Mouse (Mus musculus): Measurements from ENCODE around the gene Gins2.
A peak's percentile ranks its signal among the peaks of the same experiment; 100 is the strongest.

Gene Gins2

DNA sequence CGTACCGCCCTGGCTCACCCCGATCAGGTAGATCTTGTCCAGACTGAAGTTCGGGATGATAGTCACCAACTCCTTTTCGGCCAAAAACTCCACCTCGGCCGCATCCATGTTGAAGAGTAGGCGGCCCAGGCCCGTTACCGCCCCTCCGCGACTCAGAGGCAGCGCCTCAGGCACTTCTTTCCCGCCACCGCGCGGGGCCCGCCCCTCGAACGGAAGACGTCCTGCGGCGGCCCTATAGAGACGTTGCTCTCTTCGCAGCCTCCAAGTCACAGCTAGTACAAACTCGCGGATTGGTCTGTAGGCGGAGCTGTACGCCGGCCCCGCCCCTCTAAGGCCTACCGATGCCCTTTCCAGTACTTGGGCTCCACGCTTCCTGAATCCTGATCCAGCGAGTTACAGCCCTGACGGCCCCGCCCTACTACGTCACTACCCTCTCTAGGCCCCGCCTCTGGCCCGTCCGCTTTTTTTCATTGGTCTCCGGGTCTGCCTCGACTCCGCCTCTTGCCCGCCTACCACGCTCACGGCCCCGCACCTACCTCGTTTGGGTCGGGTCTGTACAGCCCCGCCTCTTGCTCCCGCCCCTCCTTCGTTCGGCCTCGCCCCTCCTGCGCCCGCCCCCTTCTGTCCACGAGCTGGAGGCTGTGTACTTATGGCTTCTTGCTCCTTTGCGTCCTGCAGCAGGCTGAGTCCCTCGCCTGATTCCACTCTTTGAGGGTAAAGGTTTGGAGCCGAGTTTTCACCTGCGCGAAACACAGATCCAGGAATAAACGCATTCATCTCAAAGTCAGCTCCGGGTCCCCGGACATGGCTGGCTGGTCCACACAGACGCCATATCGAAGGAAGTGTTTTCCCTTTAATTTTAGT, at the start of gene Gins2:
Gins2 (minus strand) TSS at position 397 of the 864 bp plus-strand sequence.
- DNase-seq, result peak; percentile 100

DNA sequence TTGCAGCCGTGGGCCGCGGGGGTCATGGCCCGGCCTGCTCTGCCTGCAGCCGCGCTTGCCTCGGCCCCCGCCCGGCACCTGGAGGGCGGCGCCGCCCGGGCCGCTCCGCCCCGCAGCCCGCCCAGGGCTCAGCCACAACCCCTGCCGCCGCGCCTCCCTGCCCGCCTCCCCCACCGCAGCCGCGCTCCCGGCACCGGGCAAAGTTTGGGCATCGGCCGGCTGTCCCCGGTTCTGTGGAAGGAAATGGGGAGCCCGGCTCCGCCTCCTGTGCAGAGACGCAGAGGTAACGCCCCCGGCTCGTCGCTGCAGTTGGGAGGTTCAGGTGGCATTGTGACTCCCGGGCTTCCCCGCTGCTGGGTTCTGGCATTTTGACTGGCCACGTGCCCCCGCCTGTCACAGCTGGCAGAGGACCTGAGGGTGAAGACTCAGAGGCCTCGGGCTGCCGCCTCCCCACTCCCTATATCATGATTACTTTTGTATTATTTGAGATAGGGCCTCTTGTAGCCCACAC, 45.3 kb upstream of the Gins2 start:
- no peak for DNase-seq

DNA sequence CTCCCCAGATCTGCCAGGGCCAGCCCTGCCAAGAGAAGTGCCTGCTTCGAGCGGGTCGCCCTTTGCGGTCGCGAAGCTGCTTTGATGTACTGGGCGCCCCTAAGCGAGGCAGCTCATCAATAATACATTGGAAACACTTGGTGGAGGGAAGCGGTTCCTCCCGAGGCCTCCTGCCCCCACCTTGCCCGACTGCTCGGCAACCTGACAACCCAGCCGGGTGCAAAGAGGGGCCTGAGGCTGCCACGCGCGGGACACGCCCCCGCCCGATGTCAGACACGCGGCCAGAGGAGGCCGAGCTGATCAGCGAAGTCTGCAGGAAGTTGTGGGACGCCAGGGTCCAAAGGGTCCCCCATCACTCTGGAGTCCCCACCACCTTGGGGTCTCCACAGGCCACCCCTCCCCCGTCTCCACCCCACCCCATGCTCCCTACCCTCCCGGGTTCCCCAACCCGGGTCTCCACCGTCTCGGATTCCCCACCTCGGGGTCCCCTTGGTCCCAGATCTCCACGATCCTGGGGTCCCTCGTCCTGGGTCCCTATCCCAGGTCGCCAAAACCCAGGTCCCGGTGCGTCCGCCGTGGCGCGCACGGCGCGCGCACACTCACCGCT, 44.7 kb upstream of the Gins2 start:
- no peak for DNase-seq

DNA sequence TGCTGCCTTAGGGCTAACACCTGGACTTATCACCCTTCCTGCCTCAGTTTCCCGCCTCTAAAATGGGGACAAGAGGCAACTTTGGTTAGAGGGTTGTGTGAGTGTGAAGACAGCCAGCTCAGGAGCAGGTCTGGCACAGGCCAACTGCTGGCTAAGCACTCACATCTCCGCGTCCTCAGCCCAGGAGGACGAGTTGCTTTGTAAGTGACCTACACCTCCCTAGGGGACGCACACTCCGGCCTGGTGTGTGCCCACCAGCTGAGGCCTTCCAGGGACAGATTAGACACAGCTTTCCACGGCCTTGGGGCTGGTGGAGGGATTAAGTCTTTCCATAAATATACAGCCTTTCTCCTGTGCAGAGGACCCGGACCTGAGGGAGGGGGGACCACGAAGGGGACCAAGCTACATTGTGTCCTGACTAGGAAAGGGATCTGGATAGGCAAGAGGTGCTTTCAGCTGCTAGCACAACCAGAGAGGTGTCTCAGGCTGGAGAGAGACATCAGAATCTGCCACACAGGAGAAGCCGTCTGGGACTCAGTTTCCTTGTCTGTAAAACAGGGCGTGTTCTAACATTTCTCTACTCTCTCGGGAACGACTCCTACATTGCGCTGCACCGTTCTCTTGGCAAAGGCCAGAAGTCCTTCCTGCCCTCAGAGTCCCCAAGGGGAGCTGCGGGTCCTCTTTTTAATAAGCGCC, 44.0 kb upstream of the Gins2 start:
- DNase-seq, result no peak

- DNase-seq, result no peak
Measured at GRCm38 (mm10) chr8:120631441-120632375, 42.6 kb upstream of the Gins2 start.

DNA sequence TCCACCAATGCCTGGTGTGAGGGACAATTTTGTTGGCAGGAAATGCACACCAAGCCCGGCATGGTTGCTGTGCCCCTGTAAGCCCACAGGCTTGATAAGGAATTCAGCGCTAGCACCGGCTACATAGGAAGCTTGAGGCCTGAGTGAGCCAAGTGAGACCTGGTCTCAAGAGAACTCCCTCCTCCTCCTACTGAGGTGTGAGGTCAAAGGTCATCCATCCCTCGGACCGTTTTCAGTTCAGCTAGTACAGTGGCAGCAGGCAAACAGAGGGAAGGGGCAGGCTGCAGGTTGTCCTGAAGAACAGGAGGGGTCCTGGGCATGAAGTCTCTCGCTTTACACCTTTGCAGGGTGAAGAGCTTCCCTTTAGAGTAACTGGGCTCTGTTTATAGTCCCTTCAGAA, 41.7 kb upstream of the Gins2 start:
- no peak for DNase-seq

DNA sequence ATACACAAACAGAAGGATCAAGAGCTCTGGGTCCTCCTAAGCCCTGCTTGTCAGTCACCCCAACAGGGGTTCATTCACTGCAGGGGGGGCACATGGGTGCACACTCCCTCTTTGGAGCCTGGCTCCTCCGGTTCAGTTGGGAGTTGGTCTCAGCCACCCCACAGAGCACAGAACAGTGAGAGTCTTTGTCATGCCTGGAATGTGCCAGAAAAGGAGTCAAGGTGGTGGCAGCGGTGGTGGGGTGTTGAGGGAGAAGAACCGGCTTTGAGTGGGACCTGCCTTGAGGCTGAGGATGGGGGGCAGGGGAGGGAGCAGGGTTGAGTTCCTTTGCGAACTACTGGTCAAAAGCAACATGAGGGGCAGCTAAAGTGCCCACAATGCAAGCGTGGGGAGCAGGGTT, 40.9 kb upstream of the Gins2 start:
- no peak for DNase-seq

DNA sequence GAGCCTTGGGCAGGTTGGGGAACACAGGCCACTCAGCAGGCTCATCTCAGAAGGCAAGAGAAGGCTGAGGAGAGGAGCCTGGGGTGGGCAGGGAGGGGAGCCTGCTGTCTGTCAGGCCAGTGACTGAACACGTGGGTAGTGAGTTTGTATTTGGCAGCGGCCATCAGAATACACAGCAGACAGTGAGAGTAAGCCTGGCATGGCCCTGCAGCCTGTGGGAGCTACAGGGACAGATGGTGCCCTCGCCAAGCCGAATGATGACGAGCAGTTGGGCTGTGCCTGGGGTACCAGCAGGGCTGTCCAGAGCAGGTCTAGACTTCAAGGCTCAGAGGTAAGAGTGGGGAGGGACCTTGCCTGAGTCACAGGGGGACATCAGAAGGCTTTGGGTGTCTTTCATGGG, 38.2 kb upstream of the Gins2 start:
- peak; percentile 76 for DNase-seq

GRCm38 (mm10) chr8:120626461-120626860, 37.4 kb upstream of the Gins2 start:
- no peak for DNase-seq

DNA sequence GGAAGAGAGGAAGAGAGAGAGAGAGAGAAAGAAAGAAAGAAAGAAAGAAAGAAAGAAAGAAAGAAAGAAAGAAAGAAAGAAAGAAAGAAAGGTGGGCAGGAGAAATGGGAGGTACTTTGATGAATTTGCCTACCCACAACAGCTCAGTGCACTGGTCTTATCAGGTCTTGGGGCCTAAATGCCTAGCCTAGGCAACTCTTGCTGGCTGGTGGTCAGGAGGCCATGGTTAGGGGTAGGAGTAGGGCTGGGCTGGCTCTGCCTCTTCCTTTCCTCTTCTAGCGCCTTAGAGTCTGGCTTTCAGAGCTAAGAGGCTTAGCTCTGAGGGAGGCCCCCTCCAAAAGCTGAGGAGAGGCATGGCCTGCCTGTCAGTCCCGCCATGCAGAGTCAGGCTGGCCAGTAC, 34.5 kb upstream of the Gins2 start:
- no peak for DNase-seq

DNA sequence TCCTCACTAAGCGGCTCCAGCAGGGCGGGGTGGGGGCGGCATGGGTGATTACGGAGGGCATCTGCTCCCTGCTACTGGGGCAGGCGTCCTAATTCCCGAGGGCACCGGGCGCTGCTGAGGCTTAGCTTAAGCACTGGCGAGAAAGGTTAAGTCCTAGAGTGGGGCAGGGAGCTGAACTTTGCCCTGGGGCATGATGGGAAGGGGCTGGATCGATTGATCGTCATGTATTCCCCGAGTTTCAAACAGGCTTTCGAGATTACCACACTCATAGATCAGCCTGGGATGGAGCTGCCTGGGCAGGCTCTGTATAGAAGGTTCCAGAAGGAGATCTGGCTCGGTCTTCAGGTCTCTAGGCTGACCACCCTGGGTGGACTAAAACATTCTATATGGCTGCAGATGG, 33.1 kb upstream of the Gins2 start:
- DNase-seq, result no peak

GRCm38 (mm10) chr8:120620441-120620840, 31.3 kb upstream of the Gins2 start:
- no peak for DNase-seq

- no peak for DNase-seq
Measured at GRCm38 (mm10) chr8:120619235-120620180, 30.4 kb upstream of the Gins2 start.

DNA sequence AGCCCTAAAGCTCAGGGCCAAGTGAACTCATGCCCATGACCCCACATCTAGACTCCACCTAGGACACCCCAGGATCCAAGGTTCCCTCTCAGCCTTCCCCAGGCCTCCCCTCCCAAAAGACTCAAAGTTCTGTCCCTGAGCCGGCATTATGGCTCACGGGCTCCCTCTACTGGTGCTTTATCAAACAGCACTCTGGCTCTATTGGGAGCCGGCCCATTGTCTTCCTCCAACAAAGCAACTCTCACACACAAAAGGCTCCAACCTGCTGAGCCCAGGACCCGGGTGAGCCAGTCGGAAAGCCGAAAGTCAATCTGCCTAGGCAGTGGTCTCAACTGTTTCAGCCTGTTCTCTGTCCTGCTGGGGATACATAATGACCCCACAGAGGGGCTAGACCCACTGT, 29.0 kb upstream of the Gins2 start:
- peak; percentile 74 for DNase-seq

GRCm38 (mm10) chr8:120616663-120617626, 27.8 kb upstream of the Gins2 start:
- no peak for DNase-seq

- no peak for DNase-seq
Measured at GRCm38 (mm10) chr8:120614491-120614890, 25.4 kb upstream of the Gins2 start.

DNA sequence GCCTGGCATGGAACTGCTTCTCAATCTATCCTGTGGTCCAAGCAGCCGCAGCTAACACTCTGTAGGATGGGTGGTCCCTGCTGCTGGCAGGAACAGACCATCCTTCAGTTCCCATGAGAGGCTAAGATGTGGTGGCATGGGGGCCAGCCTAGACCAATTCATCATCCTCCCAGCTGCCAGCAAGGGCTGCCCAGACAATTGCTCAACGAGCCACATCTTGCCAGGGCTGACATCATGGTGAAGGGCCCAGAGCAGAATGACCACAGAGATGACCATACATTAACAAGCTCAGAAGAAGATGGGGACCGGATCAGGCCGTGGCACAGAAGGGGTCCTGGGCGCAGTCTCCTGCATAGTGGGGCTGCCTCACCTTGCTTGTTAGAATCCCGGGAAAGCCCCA, 21.7 kb upstream of the Gins2 start:
- DNase-seq, result no peak

DNA sequence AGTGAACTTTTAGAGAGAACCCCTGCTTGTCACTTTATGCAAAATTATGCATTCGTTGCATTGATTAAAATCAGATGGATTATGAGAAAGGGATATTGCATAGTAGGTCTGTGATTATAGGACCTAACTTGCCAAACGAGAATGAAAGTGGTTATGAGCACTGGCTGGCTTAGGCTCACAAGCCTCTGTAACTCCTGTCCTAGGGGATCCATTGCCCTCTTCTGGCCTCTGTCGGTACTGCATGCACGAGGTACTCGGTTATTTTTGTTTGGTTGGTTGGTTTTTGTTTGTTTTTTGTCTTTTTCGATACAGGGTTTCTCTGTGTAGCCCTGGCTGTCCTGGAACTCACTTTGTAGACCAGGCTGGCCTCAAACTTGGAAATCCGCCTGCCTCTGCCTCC, 18.8 kb upstream of the Gins2 start:
- peak; percentile 81 for DNase-seq

- DNase-seq, result no peak
Measured at GRCm38 (mm10) chr8:120607460-120607859, 18.4 kb upstream of the Gins2 start.

DNA sequence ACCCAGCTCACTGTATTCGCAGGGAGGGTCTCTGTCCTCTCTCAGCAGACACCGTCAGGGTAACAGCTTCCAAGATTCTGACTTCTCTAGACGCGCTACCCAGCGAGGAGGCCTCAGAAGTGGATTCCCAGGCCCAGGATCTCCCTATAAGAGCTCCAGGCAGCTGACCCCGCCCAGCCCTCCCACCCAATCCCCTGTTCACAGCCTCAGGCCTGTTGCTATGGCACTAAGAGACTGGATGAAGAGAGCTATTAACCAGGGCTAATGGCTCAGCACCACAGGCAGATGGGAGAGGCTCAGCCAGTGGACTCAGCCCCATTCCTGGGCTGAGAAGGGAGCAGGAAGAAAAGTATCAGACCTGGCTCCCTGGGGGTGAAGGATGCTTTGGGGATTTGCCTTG, 13.6 kb upstream of the Gins2 start:
- no peak for DNase-seq
